Mouse (Mus musculus) brain, embryonic 14.5 days (tissue): ENCODE results near the gene Ppfibp1.

ENCODE experiments used
- CTCF ChIP-seq: fragments of 200-500 bp; IDR thresholded peaks from 2 replicates; pipeline ENCODE4 v1.5.1; 2012; ENCODE audit warnings: inconsistent platforms, mild to moderate bottlenecking, moderate library complexity, borderline replicate concordance; ENCODE audit not compliant: insufficient read depth, insufficient read length; ENCODE audit errors: extremely low read depth
- POLR2A ChIP-seq: fragments of 200-500 bp; IDR thresholded peaks from 2 replicates; pipeline ENCODE4 v1.6.1; 2012; ENCODE audit warnings: mild to moderate bottlenecking, inconsistent platforms, borderline replicate concordance; ENCODE audit not compliant: poor library complexity, insufficient read depth, insufficient read length, severe bottlenecking; ENCODE audit errors: extremely low read depth

- TF ChIP-seq CTCF (no peak), POLR2A (no peak)
These were observed 58.9 kb downstream of the Ppfibp1 start for GRCm38 (mm10) chr6:146947186-146947585.
